Mouse (Mus musculus) hindbrain, embryonic 13.5 days (tissue): ENCODE results near the gene Mlx. TPM values are rescaled to one million over a fixed set of nuclear protein-coding genes. Genes with fewer than 3 reads are reported as not detected.
A peak's percentile ranks its signal among the peaks of the same experiment; 100 is the strongest.

Source experiments
- ATAC-seq: fragments of 200-750 bp; cut with Nextera tagmentation; 2 replicates; pipeline ENCODE4 v1.8.0; 2017; ENCODE audit warnings: moderate TSS enrichment; ENCODE audit not compliant: low FRiP score
- H3K27ac ChIP-seq: fragments of 300-500 bp; sonication (generic); 2 replicates; pipeline ENCODE4 v1.5.1; 2015; ENCODE audit warnings: inconsistent platforms, mild to moderate bottlenecking, moderate library complexity
- H3K27me3 ChIP-seq: fragments of 300-500 bp; sonication (generic); 2 replicates; pipeline ENCODE4 v1.6.1; 2015; ENCODE audit warnings: mild to moderate bottlenecking, inconsistent platforms
- H3K36me3 ChIP-seq: fragments of 300-500 bp; sonication (generic); 2 replicates; pipeline ENCODE4 v1.6.1; 2015; ENCODE audit warnings: mild to moderate bottlenecking, inconsistent platforms
- H3K4me1 ChIP-seq: fragments of 300-500 bp; sonication (generic); replicated peaks from 2 replicates; pipeline ENCODE4 v1.6.1; 2015; ENCODE audit warnings: inconsistent platforms
- H3K4me2 ChIP-seq: fragments of 300-500 bp; sonication (generic); 2 replicates; pipeline ENCODE4 v1.6.1; 2015; ENCODE audit warnings: inconsistent platforms, mild to moderate bottlenecking, moderate library complexity
- H3K4me3 ChIP-seq: fragments of 300-500 bp; sonication (generic); 2 replicates; pipeline ENCODE4 v1.5.1; 2015; ENCODE audit warnings: mild to moderate bottlenecking, inconsistent platforms
- H3K9ac ChIP-seq: fragments of 300-500 bp; sonication (generic); 2 replicates; pipeline ENCODE4 v1.6.1; 2015; ENCODE audit warnings: mild to moderate bottlenecking, inconsistent platforms
- H3K9me3 ChIP-seq: fragments of 300-500 bp; sonication (generic); 2 replicates; pipeline ENCODE4 v1.6.1; 2016; ENCODE audit warnings: inconsistent platforms
- WGBS: fragments of 180-500 bp; shearing (Covaris S2); methylation state at CpG from one replicate; pipeline ENCODE4 v1.1.7; 2015; 5-methylcytosine and 5-hydroxymethylcytosine counted together
- polyA plus RNA-seq: library from polyadenylated mRNA; unstranded; fragments of >200 nt; fragmentation: Nextera tagmentation; extraction: Ambion mirVana; gene quantifications from 2 replicates; pipeline ENCODE4 v1.2.1, GENCODE M21; 2015

Mlx gene
- polyA plus RNA-seq, 1 experiment from 2014 or later = 91.0 TPM

DNA sequence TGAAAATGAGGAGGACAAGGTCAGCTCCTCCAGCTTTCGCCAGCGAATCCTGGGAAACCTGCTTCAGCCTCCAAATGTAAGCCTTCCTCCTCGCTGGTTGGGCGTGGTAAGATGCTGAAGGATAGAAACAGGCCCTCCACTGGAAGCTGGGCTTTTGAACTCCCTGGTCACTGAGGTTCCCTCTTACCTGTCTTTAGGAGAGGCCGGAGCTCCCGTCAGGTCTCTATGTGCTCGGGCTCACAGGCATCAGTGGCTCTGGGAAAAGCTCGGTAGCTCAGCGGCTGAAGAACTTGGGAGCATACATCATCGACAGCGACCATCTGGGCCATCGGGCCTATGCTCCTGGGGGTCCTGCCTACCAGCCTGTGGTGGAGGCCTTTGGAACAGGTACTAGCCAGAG is 2.3 kb upstream of the Mlx start:
- Histone ChIP-seq H3K27me3 (peaks cover 15% of the 10 kb centered on the region), H3K9ac (no peak overlapping the region), H3K4me1 (peaks cover 51% of the 10 kb centered on the region), H3K4me3 (no peak overlapping the region), H3K27ac (no peak overlapping the region), H3K9me3 (no peaks in the 10 kb centered on the region), H3K4me2 (no peak overlapping the region), H3K36me3 (peaks cover 23% of the 10 kb centered on the region)
- no peak for ATAC-seq
- 95% methylated on average over 12 of the region's 12 CpGs for WGBS

DNA sequence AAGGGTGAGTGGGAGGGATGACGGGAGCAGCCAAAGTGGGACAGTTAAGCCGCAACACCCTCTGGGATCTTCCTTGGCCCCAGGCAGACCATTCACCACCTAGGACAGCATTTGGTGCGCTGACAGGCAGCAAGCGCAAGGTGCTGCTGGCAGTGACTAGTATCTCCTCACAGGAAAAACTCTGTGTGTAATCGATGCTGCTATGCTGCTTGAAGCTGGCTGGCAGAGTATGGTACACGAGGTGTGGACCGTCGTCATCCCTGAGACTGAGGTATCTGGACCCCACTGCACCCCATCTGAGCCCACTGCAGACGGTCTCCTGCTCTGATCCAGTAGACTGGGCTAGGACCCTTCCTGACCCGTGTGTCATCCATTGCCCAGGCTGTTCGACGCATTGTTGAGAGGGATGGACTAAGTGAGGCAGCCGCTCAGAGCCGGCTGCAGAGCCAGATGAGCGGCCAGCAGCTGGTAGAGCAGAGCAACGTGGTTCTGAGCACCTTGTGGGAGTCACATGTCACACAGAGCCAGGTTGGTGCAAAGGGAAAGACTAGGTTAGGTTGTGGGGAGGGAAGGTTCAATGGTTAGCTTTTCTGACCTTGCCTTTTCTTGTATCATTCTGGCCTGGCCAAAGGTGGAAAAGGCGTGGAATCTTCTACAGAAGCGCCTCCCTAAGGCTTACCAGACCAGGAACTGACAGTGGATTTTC is 1.3 kb upstream of the Mlx start:
- Histone ChIP-seq H3K4me3 (no peak overlapping the region), H3K36me3 (peaks cover 33% of the 10 kb centered on the region), H3K27ac (peak overlapping the region; percentile 93; the same call in 1 of the 2 replicates), H3K27me3 (peaks cover 5% of the 10 kb centered on the region), H3K4me1 (peaks cover 49% of the 10 kb centered on the region), H3K9me3 (no peaks in the 10 kb centered on the region), H3K4me2 (peak overlapping the region; percentile 98), H3K9ac (peak overlapping the region; percentile 98)
- WGBS = 92% methylated on average over 18 of the region's 18 CpGs
- ATAC-seq = no peak

GRCm38 (mm10) chr11:101086323-101086674 is 778 bp upstream of the Mlx start:
- Histone ChIP-seq H3K4me3 (peak overlapping the region; percentile 85), H3K4me1 (peaks cover 49% of the 10 kb centered on the region), H3K9ac (peak overlapping the region; percentile 98), H3K4me2 (peak overlapping the region; percentile 98), H3K9me3 (no peaks in the 10 kb centered on the region), H3K27ac (peak overlapping the region; percentile 93), H3K36me3 (peaks cover 38% of the 10 kb centered on the region), H3K27me3 (no peaks in the 10 kb centered on the region; the same call in 1 of the 2 replicates)
- WGBS = 86% methylated on average over 6 of the region's 6 CpGs
- ATAC-seq = no peak

GRCm38 (mm10) chr11:101087682-101088055 is 592 bp downstream of the Mlx start:
- H3K27ac ChIP-seq = peak overlapping the region; percentile 93
- 9% methylated on average over 8 of the region's 8 CpGs for WGBS
- H3K9ac ChIP-seq = peak overlapping the region; percentile 98
- peak overlapping the region; percentile 85 for H3K4me3 ChIP-seq
- H3K4me1 ChIP-seq = peaks cover 42% of the 10 kb centered on the region
- no peak; the same call in 1 of the 2 replicates for ATAC-seq
- no peaks in the 10 kb centered on the region for H3K9me3 ChIP-seq
- peaks cover 52% of the 10 kb centered on the region for H3K36me3 ChIP-seq
- no peaks in the 10 kb centered on the region for H3K27me3 ChIP-seq
- H3K4me2 ChIP-seq = peak overlapping the region; percentile 98

- H3K36me3 ChIP-seq = peaks cover 63% of the 10 kb centered on the region
- no peaks in the 10 kb centered on the region for H3K27me3 ChIP-seq
- H3K4me3 ChIP-seq = no peak overlapping the region
- no peak overlapping the region for H3K27ac ChIP-seq
- no peaks in the 10 kb centered on the region for H3K9me3 ChIP-seq
- no peak overlapping the region for H3K4me2 ChIP-seq
- H3K4me1 ChIP-seq = peaks cover 40% of the 10 kb centered on the region
- ATAC-seq = no peak
- H3K9ac ChIP-seq = no peak overlapping the region
- WGBS = 89% methylated on average over 1 of the region's 1 CpGs
Observed at GRCm38 (mm10) chr11:101089931-101090330, 2.9 kb downstream of the Mlx start.

DNA sequence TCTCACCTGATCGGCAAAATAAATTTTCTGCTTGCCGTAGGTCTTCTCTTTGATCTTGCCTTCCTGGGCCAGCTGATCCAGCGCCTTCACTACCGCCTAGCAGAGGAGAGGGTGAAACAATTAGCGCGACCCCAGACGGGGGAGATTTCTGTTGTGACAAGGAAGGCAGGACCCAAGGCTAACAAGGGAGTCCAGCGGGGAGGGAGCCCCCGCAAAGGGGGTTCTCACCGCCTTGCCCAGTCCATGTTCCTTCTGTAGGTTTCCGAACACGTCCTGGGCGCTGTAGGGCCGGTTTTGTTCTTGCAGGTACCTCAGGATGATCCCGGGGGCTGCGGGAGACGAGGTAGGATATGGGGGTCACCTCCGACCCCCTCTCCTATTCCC is 7.8 kb downstream of the Mlx start:
- peak; percentile 71 for ATAC-seq
- Histone ChIP-seq H3K4me3 (peak overlapping the region; percentile 65), H3K9ac (peak overlapping the region; percentile 79), H3K4me2 (peak overlapping the region; percentile 90), H3K36me3 (peaks cover 73% of the 10 kb centered on the region), H3K9me3 (no peaks in the 10 kb centered on the region), H3K27ac (peak overlapping the region; percentile 40), H3K4me1 (peaks cover 20% of the 10 kb centered on the region), H3K27me3 (no peaks in the 10 kb centered on the region)
- under 1% methylated on average over 18 of the region's 18 CpGs for WGBS

- under 1% methylated on average over 43 of the region's 43 CpGs for WGBS
- Histone ChIP-seq H3K4me2 (peak within 1 kb of the TSS; percentile 90), H3K36me3 (peaks cover 73% of the 10 kb centered on the region), H3K27me3 (no peaks in the 10 kb centered on the region), H3K4me3 (peak within 1 kb of the TSS; percentile 65), H3K9me3 (no peaks in the 10 kb centered on the region), H3K4me1 (peaks cover 20% of the 10 kb centered on the region), H3K9ac (peak within 1 kb of the TSS; percentile 79), H3K27ac (peak within 1 kb of the TSS; percentile 91)
- ATAC-seq = peak; percentile 97
Observed at GRCm38 (mm10) chr11:101095314-101096024, 8.4 kb downstream of the Mlx start, which contains the start of gene Psmc3ip. Gene Psmc3ip (minus strand): TSS chr11:101095436.

DNA sequence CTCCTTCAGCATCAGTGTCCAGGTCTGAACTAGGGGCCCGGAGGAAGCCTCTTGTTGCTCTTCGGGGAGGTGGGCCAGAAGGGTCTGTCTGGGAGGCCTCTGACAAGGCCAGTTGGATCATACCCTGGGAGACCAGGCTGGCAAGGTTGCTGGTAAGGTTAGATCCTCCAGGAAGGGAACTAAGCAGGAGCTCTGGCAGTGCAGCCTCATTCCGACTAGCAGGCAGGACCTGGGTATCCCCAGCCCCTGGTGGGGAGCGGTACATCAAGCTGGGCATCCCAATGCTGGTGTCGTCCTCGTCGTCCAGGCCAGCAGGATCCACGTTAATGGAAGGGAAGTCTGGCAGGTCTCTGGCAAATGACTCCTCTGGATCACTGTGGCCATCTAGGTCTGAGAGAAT is 11.2 kb downstream of the Mlx start:
- H3K27me3 ChIP-seq = no peaks in the 10 kb centered on the region
- no peak overlapping the region for H3K9ac ChIP-seq
- H3K4me1 ChIP-seq = peaks cover 20% of the 10 kb centered on the region
- H3K36me3 ChIP-seq = peaks cover 73% of the 10 kb centered on the region
- no peak for ATAC-seq
- WGBS = 90% methylated on average over 8 of the region's 8 CpGs
- H3K4me2 ChIP-seq = no peak overlapping the region
- no peak overlapping the region for H3K4me3 ChIP-seq
- no peak overlapping the region for H3K27ac ChIP-seq
- H3K9me3 ChIP-seq = no peaks in the 10 kb centered on the region

GRCm38 (mm10) chr11:101103011-101103410 is 15.9 kb downstream of the Mlx start:
- Histone ChIP-seq H3K9me3 (no peaks in the 10 kb centered on the region), H3K4me3 (no peak overlapping the region), H3K4me2 (no peak overlapping the region), H3K4me1 (0 out of 2 replicates have a peak, but pooled peaks cover 2% of the 10 kb centered on the region), H3K27me3 (no peaks in the 10 kb centered on the region), H3K27ac (no peak overlapping the region), H3K9ac (no peak overlapping the region), H3K36me3 (peaks cover 69% of the 10 kb centered on the region)
- ATAC-seq = no peak
- WGBS = 95% methylated on average over 5 of the region's 5 CpGs

DNA sequence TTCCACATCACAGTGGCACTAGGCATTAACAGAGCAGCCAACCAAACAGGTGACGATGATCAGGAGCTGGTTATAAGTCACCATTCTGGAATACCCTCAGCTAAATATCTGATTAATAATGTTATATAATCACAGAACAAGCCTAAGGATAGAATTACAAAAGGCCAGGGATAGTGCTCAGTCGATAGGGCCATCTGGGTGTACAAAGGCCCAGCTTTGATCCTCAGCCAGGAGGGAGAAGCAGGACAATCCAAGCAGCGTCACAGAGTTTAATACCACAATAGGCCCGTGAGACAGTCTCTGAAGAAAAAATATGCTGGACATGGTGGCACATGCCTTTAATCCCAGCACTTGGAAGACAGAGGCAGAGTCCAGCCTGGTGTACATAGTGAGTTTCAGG is 22.3 kb downstream of the Mlx start:
- Histone ChIP-seq H3K36me3 (peaks cover 11% of the 10 kb centered on the region; the same call in 1 of the 2 replicates), H3K4me3 (no peak overlapping the region), H3K27ac (no peak overlapping the region), H3K9me3 (0 out of 2 replicates have a peak, but pooled peaks cover 5% of the 10 kb centered on the region), H3K4me1 (peaks cover 7% of the 10 kb centered on the region; the same call in 1 of the 2 replicates), H3K4me2 (no peak overlapping the region), H3K9ac (no peak overlapping the region), H3K27me3 (no peaks in the 10 kb centered on the region)
- ATAC-seq = no peak
- WGBS = 72% methylated on average over 4 of the region's 4 CpGs

DNA sequence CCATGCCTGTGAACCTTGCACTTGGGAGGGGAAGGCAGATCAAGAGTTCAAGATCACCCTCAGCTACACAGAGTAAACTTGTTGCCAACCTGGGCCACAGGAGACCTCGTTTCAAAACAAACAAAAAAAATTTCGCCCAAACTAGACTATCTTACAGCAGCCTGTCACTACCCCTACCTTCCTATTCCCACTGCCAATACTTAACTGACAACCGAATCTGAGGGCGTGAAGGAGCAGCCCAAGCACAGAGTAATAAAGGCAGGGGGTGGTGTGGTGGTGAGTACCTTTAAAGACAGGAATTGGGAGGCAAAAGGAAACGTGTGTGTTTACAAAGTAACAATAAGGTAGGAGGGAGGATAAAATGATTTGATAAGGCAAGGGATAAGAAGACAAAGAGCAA is 23.6 kb downstream of the Mlx start:
- no peaks in the 10 kb centered on the region for H3K27me3 ChIP-seq
- WGBS = 73% methylated on average over 5 of the region's 5 CpGs
- peaks cover 17% of the 10 kb centered on the region for H3K4me1 ChIP-seq
- 0 out of 2 replicates have a peak, but pooled peaks cover 5% of the 10 kb centered on the region for H3K9me3 ChIP-seq
- no peak overlapping the region for H3K9ac ChIP-seq
- no peak overlapping the region for H3K27ac ChIP-seq
- ATAC-seq = no peak
- H3K36me3 ChIP-seq = peaks cover 5% of the 10 kb centered on the region; the same call in 1 of the 2 replicates
- no peak overlapping the region for H3K4me3 ChIP-seq
- H3K4me2 ChIP-seq = no peak overlapping the region

DNA sequence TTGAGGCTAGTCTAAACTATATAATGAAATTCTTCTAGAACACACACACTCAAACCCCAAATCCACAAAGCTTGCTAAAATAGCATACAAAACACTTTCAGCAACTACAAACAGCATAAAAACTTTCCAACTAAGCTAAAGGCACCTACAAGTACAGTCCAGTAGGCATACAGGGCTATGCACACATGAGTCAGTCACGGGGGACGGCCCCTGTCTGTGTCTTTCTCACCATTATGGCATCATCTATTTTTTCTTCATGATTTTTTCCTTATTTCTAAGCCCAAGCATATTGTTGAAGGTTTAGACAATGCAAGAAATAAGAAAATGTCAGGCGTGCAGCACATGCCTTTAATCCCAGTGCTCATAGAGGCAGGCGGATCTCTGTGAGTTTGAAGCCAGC is 24.1 kb downstream of the Mlx start:
- Histone ChIP-seq H3K9ac (no peak overlapping the region), H3K27ac (no peak overlapping the region), H3K9me3 (0 out of 2 replicates have a peak, but pooled peaks cover 5% of the 10 kb centered on the region), H3K27me3 (no peaks in the 10 kb centered on the region), H3K4me3 (no peak overlapping the region), H3K36me3 (peaks cover 5% of the 10 kb centered on the region; the same call in 1 of the 2 replicates), H3K4me1 (peaks cover 22% of the 10 kb centered on the region), H3K4me2 (no peak overlapping the region)
- no peak for ATAC-seq
- 95% methylated on average over 4 of the region's 4 CpGs for WGBS
